Mouse (Mus musculus) layer of hippocampus, adult 9-10 months (tissue): ENCODE measurements around the gene Ly6g5c.
"Not testable (repeated sequence)": the region's sequence is repeated elsewhere in the genome, so short reads cannot be mapped to it uniquely, and the experiment has no call there.

ENCODE experiments used
- DNase-seq: peaks from one replicate; pipeline ENCODE4 v3.0.0; 2022; ENCODE audit warnings: low spot score

The Ly6g5c gene

DNA sequence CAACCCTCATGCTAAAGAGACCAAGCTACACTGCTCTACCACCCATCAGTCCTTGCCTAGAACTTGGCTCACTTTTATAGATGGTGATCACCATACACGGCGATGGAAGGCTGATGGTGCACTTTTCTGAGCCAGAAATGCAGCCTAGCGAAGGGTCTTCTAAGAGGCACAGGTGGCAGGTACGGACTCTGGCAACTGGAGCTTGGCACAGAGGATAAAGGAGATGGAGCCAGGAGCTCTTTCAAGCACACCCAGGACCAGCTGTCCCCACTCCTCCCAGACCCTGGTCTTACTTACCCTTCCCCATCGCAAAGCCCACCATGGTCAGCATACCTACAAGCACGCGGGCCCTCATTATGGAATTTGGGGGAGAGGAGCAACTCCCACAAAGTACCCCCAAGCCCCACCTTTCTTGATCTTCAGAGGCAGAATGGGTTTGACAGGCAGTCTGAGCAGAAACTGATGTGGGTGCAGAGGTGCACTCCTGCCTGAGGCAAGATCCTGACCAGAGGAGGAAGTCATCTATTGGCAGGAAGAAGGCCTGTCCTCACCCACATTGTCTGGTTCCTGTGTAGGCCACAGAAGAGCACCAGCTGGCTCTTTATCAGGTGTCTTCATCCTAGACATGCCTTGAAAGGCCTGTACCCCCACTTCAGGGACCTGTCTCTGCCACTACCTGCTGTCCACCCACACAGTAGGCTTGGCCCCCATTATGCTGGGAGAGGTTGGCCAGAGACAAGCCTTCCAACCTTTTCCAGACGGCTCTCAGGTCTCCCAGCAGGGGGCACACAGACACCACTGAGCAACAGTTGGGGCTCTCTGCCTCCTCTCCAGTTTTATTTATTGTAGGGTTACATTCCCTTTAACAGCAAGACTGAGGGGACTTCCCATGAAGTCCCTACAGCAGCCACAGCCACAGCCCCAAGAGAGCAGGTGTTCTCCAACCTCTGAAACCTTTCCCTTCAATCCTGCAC, 7.3 kb downstream of the Ly6g5c start, which contains the start of gene Ly6g5b:
Gene Ly6g5b (minus strand): TSS at position 383 of the 974 bp plus-strand sequence.
- DNase-seq = no peak

- no peak for DNase-seq
These were observed 12.7 kb downstream of the Ly6g5c start for GRCm38 (mm10) chr17:35120745-35121142.

- DNase-seq = peak; percentile 89
These were observed 13.2 kb downstream of the Ly6g5c start, which contains the start of gene Gpank1 for GRCm38 (mm10) chr17:35121143-35121799. Gpank1 (plus strand) TSS chr17:35121455.

DNA sequence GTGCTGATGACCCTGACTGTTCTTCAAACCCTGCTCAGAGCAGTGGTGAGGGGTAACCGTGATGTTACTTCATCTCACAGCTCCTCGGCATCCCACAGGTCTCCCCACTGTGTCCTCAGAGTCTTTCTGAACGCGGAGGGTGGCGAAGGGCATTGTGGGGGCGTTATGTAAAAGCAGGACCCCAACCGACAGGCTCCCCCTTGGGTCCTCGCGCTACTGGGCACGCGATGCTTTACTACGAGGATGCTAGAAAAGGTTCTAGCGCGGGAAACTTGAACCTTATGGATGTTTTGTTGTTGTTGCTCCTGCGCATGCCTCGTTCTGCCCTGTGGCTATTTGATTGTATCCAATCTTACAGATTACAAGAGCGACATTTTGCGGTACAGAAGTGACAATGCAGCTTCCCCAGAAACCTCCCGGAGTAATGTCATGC, 13.8 kb downstream of the Ly6g5c start, which contains the start of gene Csnk2b:
Gene Csnk2b (minus strand): TSS at position 183 of the 433 bp plus-strand sequence.
- DNase-seq = peak; percentile 44

- not testable (repeated sequence) for DNase-seq
These were observed 15.2 kb downstream of the Ly6g5c start for GRCm38 (mm10) chr17:35123287-35123686.

DNA sequence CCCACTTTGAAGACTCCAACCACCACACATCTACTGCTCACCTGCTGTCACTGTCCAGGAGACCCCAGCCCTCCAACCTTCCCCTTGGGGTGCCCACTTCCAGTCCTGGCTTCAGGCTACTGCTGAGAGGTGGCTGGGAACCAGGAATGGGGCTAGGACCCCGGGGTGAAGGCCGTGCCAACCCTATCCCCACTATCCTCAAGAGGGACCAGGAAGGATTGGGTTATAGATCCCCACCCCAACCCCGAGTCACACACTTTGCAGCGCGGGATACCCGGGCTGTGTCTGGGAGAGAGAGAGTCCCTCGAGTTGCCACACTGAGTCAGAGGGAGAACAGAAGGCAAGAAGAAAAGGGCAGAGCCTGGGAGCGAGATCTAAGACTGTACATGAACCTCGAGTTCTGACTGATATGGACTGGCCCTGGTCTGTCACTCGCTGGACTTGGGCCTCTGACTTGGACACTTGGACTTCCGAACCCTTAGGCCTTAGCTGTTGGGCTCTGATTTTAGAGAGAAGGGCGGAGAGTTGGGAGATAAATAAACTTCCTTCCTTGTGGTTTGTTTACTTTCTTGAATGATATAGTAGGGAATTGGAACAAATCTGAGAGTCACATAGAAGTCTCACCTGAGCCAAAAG, 16.3 kb downstream of the Ly6g5c start:
- DNase-seq = not testable (repeated sequence)

DNA sequence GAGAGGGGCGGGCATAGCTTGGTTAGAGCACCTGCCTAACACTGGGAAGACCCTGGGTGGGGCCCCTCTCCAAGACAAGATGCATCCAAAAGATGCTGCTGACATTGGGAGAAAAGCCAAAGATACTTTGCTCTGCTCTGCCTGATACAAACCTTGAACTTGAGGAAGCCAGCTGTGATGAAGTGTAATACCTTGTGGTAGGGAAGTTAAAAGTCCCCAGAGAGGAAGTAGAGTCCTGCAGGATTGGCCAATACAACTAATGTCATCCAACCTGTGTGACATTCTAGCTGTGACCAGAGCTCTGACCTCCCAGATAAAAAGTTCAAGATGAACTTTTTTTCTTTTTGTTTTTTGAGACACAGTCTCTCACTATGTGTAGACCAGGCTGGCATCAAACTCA, 17.0 kb downstream of the Ly6g5c start:
- no peak for DNase-seq

- no peak for DNase-seq
These were observed 17.5 kb downstream of the Ly6g5c start for GRCm38 (mm10) chr17:35125578-35125977.

GRCm38 (mm10) chr17:35126206-35126611, 18.1 kb downstream of the Ly6g5c start, which contains the start of gene D17H6S53E:
D17H6S53E (plus strand) TSS chr17:35126373.
- DNase-seq = no peak

GRCm38 (mm10) chr17:35127017-35127416, 18.9 kb downstream of the Ly6g5c start:
- DNase-seq = no peak

DNA sequence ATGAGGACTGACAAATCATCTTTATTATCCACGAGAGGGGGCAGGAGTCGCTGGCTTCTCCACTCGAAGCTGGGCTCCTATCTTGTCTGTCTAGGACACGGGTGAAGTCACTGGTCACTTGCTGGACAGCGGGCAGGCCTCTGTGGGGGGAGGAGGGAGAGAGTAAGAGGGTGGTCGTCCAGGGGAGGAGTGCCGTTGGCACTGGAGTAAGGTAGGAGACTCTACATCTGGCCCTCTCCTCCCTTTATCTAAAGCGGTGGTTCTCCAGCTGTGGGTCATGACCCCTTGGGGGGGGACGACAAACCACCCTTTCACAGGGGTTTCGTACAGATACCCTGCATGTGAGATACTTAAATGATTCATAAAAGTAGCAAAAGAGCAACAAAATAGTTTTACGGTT, 20.9 kb downstream of the Ly6g5c start:
- DNase-seq = no peak

GRCm38 (mm10) chr17:35131038-35131437, 23.0 kb downstream of the Ly6g5c start:
- DNase-seq = no peak

GRCm38 (mm10) chr17:35131500-35132173, 23.6 kb downstream of the Ly6g5c start, which contains the start of gene Apom:
Apom (minus strand) TSS chr17:35132050.
- no peak for DNase-seq

- DNase-seq = no peak
These were observed 24.1 kb downstream of the Ly6g5c start for GRCm38 (mm10) chr17:35132174-35132560.

- DNase-seq = no peak
These were observed 25.4 kb downstream of the Ly6g5c start for GRCm38 (mm10) chr17:35133517-35133916.

DNA sequence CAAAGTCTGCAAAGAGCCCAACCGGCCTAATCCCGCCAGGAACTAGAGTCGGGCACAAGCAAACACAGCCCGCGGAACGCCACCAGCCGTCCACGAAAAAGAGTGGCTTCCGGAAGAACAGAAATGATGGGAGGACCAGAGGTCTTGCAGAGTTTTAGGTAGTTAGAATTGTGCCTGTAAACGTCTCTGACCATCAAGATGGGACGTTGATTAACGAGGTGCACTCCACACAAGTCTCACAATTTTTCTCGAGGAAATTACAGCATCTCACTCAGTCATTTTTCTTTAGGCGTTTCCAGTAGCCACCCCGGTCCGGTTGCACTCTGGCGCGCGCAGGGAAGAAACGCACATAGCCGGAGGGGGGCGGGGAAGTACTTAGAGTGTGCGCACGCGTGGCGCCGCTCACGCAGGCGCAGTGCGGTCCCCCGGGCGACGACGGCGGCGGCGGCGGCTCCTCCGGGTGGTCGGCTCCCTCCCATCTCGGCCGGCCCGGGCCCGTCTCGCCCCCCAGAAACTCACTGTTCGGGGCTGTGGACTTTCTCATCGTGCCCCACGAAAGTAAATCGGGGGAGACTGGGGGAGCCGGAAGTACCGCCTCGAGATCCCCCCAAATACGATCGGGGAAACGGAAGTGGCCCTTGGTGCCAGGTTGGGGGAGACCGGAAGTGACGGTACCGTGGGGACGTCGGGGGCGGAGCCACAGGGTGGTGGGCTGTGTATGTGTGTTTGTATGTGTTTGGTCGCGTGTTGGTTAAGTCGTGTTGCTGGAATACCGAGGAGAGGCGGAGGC, 26.9 kb downstream of the Ly6g5c start, which contains the start of gene Bag6:
Gene Bag6 (plus strand): TSS at position 378 of the 790 bp plus-strand sequence.
- peak; percentile 96 for DNase-seq

- no peak for DNase-seq
These were observed 27.7 kb downstream of the Ly6g5c start for GRCm38 (mm10) chr17:35135591-35136320.

DNA sequence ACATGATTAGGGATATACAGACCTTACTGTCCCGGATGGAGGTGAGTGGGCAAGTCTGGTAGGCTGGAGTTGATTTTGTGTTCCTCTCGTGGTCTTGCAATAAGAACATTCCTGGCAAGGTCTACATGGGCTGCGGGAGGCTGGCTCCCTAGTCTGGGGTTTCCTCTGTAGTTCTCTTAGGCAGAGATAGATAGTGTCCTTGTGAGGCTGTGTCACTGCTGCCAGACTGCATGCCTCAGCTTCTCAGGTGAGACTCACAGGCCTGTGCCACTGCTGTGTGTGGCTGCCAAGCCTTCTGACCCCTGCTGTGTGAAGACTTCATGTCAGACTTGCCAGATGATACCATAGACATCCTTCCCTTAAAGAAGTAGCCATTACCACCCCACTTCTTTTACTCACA, 31.2 kb downstream of the Ly6g5c start:
- DNase-seq = no peak

- no peak for DNase-seq
These were observed 32.5 kb downstream of the Ly6g5c start for GRCm38 (mm10) chr17:35140490-35140996.

DNA sequence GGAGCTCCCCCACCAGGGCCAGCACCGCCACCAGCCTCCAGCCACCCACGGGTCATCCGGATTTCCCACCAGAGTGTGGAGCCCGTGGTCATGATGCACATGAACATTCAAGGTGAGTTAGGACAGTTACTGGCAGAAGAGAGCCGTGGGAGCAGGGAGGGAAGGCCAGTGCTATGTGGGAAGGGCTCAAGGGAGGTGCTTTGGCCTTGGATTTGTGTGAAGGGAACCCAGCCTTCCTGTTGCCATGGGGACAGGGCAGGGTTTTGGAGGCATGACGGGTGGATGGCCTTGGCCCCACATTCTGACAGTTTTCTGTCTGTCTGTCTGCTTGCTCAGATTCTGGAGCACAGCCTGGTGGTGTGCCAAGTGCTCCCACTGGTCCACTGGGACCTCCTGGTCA, 33.9 kb downstream of the Ly6g5c start:
- no peak for DNase-seq
